Mouse (Mus musculus): Measurements from ENCODE around the gene Tsen15. TPM values are rescaled to one million over a fixed set of nuclear protein-coding genes. Genes with fewer than 3 reads are reported as not detected.

The Tsen15 gene
- 10 to 100 TPM; 19.5 TPM for total RNA-seq (2021)

- intact Hi-C loops (cut with DNase I) = loop anchor here (5.0 to 10.0 kb wide), 3 partner anchors 126 to 381 kb away; partner anchors contain the start of genes Arpc5 and Rgl1
- DNase-seq (ENCODE audit: low spot score) = peak; percentile 64
These were observed at the start of gene Tsen15 for GRCm38 (mm10) chr1:152386188-152386835. Gene Tsen15 (minus strand): TSS chr1:152386688.

GRCm38 (mm10) chr1:152434166-152434565 lies 47.7 kb upstream of the Tsen15 start:
- DNase-seq (ENCODE audit: low spot score) = no peak
- intact Hi-C loops (cut with DNase I) = no loop called here

- no peak for DNase-seq (ENCODE audit: low spot score)
- intact Hi-C loops (cut with DNase I) = no loop called here
These were observed 43.3 kb upstream of the Tsen15 start for GRCm38 (mm10) chr1:152429805-152430204.

DNA sequence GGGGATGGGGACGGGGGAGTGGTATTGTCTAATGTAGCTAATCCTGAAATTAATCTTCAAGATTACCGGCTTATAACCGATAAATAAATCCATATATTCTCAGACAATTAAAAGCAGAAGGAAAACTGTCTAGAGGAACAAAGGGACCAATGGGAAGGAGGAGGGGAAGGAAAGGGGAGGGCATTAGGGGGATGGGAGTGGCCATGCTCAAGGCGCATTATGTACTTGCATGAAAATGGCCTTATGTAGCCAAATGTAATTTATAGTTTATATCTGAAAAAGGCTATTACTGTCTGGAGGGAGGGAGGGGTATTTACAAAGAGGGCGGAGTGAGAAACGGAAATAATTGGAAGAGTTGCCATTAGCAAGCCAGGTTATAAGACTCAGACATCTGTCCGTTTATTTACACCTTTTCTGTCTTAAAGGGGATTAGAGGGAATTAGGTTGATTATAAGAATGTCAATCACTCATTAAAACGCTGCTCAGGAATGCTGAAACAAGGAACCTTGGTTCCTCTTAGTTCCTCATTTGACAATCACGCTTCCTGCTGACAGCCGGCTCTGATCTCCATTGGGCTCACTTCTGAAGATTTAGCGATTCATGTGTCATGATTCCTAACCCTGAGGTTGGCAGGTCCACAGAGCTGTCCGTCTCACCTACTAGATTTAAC lies 41.6 kb upstream of the Tsen15 start:
- no peak for DNase-seq (ENCODE audit: low spot score)
- intact Hi-C loops (cut with DNase I) = no loop called here

DNA sequence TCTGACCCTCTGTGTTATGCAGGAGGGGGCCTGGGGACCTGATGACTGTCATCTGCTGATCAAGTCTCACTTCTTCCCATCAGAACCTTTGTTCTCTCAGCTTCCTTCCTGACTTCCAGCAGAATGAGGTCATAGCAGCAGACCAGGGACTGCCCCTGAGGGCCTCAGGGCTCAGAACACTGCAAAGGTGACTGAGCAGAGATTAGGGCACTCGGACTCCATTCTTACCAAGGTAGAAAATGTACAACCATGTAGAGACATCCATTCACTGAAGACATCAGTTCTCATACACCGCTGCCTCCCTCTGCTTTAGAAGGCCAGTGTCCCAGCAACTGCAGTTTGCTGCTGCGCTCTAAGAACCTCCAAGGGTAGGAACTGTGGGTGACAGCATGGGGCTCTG lies 36.6 kb upstream of the Tsen15 start:
- intact Hi-C loops (cut with DNase I) = no loop called here

DNA sequence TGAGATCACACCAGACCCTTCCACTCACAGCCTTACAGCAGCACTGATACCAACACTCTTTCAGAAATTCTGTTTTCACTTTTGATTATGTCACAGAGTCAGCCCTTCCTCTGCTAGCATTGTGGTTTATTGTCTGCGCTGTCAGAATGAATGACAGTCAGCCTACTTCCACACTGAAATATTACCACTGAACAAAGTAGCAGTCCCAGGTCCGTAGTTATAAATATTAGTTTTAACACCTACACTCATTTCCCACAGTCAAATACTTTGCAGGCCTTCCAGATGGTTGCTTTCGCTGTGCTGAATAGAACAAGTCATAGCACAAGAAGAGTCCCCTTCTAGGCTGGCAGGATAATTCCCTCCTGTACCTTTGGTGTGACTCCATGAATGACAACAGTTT lies 35.8 kb upstream of the Tsen15 start:
- intact Hi-C loops (cut with DNase I) = no loop called here
- no peak for DNase-seq (ENCODE audit: low spot score)

More for the DNA sequence above, 36.6 kb upstream of the Tsen15 start:
- no peak for DNase-seq (ENCODE audit: low spot score)

- DNase-seq (ENCODE audit: low spot score) = peak; percentile 39
- intact Hi-C loops (cut with DNase I) = no loop called here
These were observed 31.1 kb upstream of the Tsen15 start for GRCm38 (mm10) chr1:152417602-152418001.

GRCm38 (mm10) chr1:152416306-152416904 lies 29.9 kb upstream of the Tsen15 start:
- intact Hi-C loops (cut with DNase I) = no loop called here

GRCm38 (mm10) chr1:152414451-152414850 lies 28.0 kb upstream of the Tsen15 start:
- intact Hi-C loops (cut with DNase I) = no loop called here
- peak; percentile 31 for DNase-seq (ENCODE audit: low spot score)

More at GRCm38 (mm10) chr1:152416306-152416904, 29.9 kb upstream of the Tsen15 start:
- DNase-seq (ENCODE audit: low spot score) = no peak

DNA sequence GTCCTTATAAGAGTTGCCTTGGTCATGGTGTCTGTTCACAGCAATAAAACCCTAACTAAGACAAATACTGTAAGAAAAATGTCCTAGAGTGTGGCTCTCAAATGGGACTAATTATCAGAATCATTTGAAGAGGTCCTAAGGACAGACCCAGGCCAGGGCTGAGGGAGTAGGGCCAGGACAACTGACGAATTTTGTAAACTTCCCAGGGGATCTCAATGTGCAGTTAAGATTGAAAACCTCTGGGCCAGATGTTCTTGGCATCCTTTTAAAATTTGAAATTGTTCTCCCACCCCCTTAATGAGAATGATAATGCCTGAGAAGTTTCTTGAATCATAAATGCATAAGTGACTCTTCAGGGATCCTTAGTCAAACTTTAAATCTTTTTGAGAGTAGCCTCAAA lies 27.5 kb upstream of the Tsen15 start:
- DNase-seq (ENCODE audit: low spot score) = no peak
- intact Hi-C loops (cut with DNase I) = no loop called here

DNA sequence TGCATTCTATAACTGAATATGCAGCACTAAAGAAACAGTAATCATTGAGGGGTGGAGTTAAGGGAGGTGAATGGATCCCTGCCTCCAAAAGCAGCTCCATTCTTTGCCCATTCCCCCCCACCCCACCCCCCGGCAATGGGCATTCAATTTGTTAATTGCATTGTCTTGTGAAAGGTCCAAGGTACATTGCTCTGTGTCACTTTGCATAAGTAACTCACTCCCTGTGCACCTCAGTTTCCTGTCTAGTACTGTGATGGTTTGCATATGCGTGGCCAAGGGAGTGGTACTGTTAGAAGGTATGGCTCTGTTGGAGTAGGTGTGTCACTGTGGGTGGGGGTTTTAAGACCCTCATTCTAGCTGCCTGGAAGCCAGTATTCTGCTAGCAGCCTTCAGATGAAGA lies 26.6 kb upstream of the Tsen15 start:
- DNase-seq (ENCODE audit: low spot score) = no peak
- intact Hi-C loops (cut with DNase I) = no loop called here

DNA sequence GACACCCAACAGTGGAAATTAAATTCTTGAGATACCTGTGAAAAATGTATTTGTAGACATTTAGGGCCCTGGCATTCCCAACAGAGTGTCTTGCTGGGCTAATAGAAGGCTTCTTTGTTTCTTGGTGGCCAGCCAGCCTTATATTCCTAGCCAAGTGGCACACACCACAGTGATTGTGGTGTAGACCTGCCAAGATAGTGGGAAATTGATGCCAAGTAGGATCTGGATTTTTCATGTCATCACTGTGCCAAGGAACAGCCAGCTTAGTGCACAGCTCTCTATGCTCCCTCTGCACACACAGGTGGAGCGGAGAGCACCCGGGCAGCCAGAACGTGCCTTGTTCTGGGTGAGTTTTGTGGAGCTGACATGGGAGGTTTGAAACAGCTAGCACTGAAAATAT lies 24.2 kb upstream of the Tsen15 start:
- intact Hi-C loops (cut with DNase I) = no loop called here
- DNase-seq (ENCODE audit: low spot score) = no peak

- DNase-seq (ENCODE audit: low spot score) = no peak
- intact Hi-C loops (cut with DNase I) = no loop called here
These were observed 22.9 kb upstream of the Tsen15 start for GRCm38 (mm10) chr1:152409356-152409755.

GRCm38 (mm10) chr1:152407021-152407946 lies 20.8 kb upstream of the Tsen15 start:
- intact Hi-C loops (cut with DNase I) = no loop called here

GRCm38 (mm10) chr1:152400556-152401540 lies 14.4 kb upstream of the Tsen15 start:
- DNase-seq (ENCODE audit: low spot score) = no peak
- intact Hi-C loops (cut with DNase I) = loop anchor here (5.0 kb wide), 2 partner anchors 56 to 111 kb away; no protein-coding TSS in a partner anchor

More at GRCm38 (mm10) chr1:152407021-152407946, 20.8 kb upstream of the Tsen15 start:
- no peak for DNase-seq (ENCODE audit: low spot score)

GRCm38 (mm10) chr1:152399790-152400555 lies 13.5 kb upstream of the Tsen15 start, which contains the start of gene Colgalt2:
Gene Colgalt2 (plus strand): TSS chr1:152399830.
- intact Hi-C loops (cut with DNase I) = loop anchor here (5.0 kb wide), 2 partner anchors 57 to 112 kb away; no protein-coding TSS in a partner anchor
- DNase-seq (ENCODE audit: low spot score) = peak; percentile 22

DNA sequence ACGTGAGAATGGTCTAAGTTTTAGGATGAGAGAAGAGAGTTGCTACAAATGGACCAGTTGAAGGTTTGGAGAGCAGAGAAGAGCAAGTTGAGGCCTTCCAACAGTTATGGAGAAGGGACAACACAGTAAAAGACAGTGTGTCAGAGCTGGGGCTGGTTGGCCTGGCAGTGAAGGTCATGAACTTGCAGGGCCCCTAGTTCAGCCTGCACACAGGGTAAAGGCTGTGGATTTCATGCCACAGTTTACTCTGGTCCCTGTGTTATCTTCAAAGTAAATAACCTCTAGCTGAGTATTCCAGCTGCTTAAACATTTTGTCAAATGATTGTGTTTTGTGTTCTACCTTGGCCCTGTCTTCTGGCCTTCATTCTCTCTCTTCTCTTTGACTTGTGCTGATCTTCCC lies 12.2 kb upstream of the Tsen15 start:
- DNase-seq (ENCODE audit: low spot score) = no peak
- intact Hi-C loops (cut with DNase I) = no loop called here

GRCm38 (mm10) chr1:152394956-152395515 lies 8.5 kb upstream of the Tsen15 start:
- intact Hi-C loops (cut with DNase I) = no loop called here
- no peak for DNase-seq (ENCODE audit: low spot score)

Measured in heart, postnatal 25 days (tissue).